Comparison of ENCODE assay signal across 8 mouse cellular contexts in the genomic region with DNA sequence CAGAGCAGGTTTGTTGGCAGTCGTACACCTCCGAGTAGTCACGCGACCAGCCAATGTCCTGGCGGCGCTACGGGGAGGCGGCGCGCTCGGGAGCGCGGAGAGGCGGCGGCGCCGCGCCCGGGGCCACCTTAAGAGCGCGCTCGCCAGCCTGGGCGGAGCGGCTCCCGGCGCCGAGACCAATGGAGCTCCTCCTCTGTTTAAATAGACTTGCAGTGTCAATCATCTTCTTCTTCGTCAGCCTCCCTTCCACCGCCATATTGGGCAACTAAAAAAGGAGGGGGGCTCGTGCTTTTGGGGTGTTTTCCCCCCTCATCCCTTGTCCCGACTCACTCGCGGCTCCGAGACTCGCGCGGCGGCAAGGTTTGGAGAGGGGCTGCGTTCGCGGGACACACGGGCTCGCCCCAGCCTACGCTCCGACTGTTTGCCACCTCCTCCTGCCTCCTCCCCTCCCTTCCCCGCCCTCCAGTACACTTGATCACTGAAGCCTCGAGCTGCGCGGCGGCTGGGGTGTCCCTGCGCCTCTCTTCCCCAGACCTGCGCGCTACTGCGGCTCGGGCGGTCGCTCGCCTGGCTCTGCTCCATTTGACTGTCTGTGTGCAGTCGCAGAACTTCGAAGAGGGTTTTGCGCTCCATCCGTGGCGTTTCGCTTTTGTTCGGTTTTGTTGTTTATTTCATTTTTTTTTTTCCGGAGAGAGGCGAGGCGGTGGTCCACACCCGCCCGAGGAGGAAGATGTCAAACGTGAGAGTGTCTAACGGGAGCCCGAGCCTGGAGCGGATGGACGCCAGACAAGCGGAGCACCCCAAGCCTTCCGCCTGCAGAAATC. TPM values are rescaled to one million over a fixed set of nuclear protein-coding genes. Genes with fewer than 3 reads are reported as not detected.
DNase-seq lines count a peak whose midpoint lies in the region; ATAC-seq lines count a peak whose summit lies in the region.

Cdkn1b (plus strand) TSS at position 212 of the 824 bp plus-strand sequence.

- DNase-seq in CD4-positive, CD25-positive, alpha-beta regulatory T cell, adult 2 months (ENCODE audit: low read depth, low spot score): peak; percentile 95
- peak; percentile 87 for DNase-seq in brain, embryonic 18.5 days (ENCODE audit: low read depth, low spot score)
- peak; percentile 92 for DNase-seq in liver
- DNase-seq in spleen, postnatal 36 days (ENCODE audit: low spot score in 2 of 2): peak; percentile 90 to 93

- H3K4me1 ChIP-seq in erythroblast, embryonic 14.5 days (ENCODE audit: control insufficient read depth): peaks cover 67% of the 10 kb centered on the region
- peaks cover 13% of the 10 kb centered on the region for H3K4me1 ChIP-seq in heart, embryonic 11.5 days (ENCODE audit: control insufficient read depth, insufficient read depth, low read length)
- H3K4me1 ChIP-seq in kidney, embryonic 16.5 days (ENCODE audit: insufficient read depth, low read length): peaks cover 31% of the 10 kb centered on the region

- ATAC-seq in heart, embryonic 11.5 days (replicated peaks; ENCODE audit: insufficient number of reproducible peaks, low FRiP score, low TSS enrichment): peak; percentile 92
- ATAC-seq in kidney, embryonic 16.5 days (ENCODE audit: low FRiP score, low TSS enrichment): peak; percentile 95
- peak; percentile 75 for ATAC-seq in monocyte, adult 5-6 weeks (replicated peaks; ENCODE audit: insufficient number of reproducible peaks, low FRiP score, low TSS enrichment, poor library complexity, severe bottlenecking)

- H3K27me3 ChIP-seq in erythroblast, embryonic 14.5 days (ENCODE audit: control insufficient read depth): peaks cover 21% of the 10 kb centered on the region
- H3K27me3 ChIP-seq in heart, embryonic 11.5 days (ENCODE audit: control insufficient read depth, insufficient read depth, low read length): no peaks in the 10 kb centered on the region
- H3K27me3 ChIP-seq in kidney, embryonic 16.5 days (ENCODE audit: insufficient read depth, low read length): no peaks in the 10 kb centered on the region

- peak within 1 kb of the TSS; percentile 84 for H3K4me2 ChIP-seq in heart, embryonic 11.5 days
- peak within 1 kb of the TSS; percentile 97 for H3K4me2 ChIP-seq in kidney, embryonic 16.5 days (replicated peaks; ENCODE audit: low read depth, low read length)

- H3K27ac ChIP-seq in heart, embryonic 11.5 days (ENCODE audit: low read depth, low read length): peak within 1 kb of the TSS; percentile 94
- H3K27ac ChIP-seq in kidney, embryonic 16.5 days (ENCODE audit: low read length): peak within 1 kb of the TSS; percentile 98

- peak within 1 kb of the TSS; percentile 74 for H3K4me3 ChIP-seq in erythroblast, embryonic 14.5 days (replicated peaks)
- peak within 1 kb of the TSS; percentile 74 for H3K4me3 ChIP-seq in heart, embryonic 11.5 days (ENCODE audit: low read depth, low read length)
- peak within 1 kb of the TSS; percentile 97 for H3K4me3 ChIP-seq in kidney, embryonic 16.5 days (ENCODE audit: low read length)

- peaks cover 38% of the 10 kb centered on the region for H3K36me3 ChIP-seq in erythroblast, embryonic 14.5 days (ENCODE audit: control insufficient read depth)
- H3K36me3 ChIP-seq in heart, embryonic 11.5 days (ENCODE audit: control insufficient read depth, insufficient read depth, low read length): no peaks in the 10 kb centered on the region; the same call in 1 of the 2 replicates
- H3K36me3 ChIP-seq in kidney, embryonic 16.5 days (ENCODE audit: insufficient read depth, low read length): no peaks in the 10 kb centered on the region

- under 1% methylated on average over 76 of the region's 77 CpGs for WGBS in heart, embryonic 11.5 days (ENCODE audit: insufficient replicate concordance)
- under 1% methylated on average over 77 of the region's 77 CpGs for WGBS in kidney, embryonic 16.5 days

- H3K9ac ChIP-seq in heart, embryonic 11.5 days (ENCODE audit: low read depth, low read length): peak within 1 kb of the TSS; percentile 87
- peak within 1 kb of the TSS; percentile 98 for H3K9ac ChIP-seq in kidney, embryonic 16.5 days (replicated peaks; ENCODE audit: low read length)

- no peaks in the 10 kb centered on the region for H3K9me3 ChIP-seq in erythroblast, embryonic 14.5 days (ENCODE audit: control insufficient read depth, low read length)
- no peaks in the 10 kb centered on the region for H3K9me3 ChIP-seq in heart, embryonic 11.5 days (replicated peaks; ENCODE audit: control insufficient read depth, low read length)
- H3K9me3 ChIP-seq in kidney, embryonic 16.5 days (ENCODE audit: low read length): no peaks in the 10 kb centered on the region

RNA-seq across cellular contexts. Expression of gene Cdkn1b, which starts in this region (rescaled TPM):
- polyA plus RNA-seq in erythroblast, embryonic 14.5 days (2012): 6.9 and 7.0 TPM in 2 replicates
- polyA plus RNA-seq in heart, embryonic 11.5 days (2014; fragmentation: Nextera tagmentation; extraction: Ambion mirVana): 13.9 and 14.7 TPM in 2 replicates
- 13.4 and 15.1 TPM in 2 replicates for polyA plus RNA-seq in kidney, embryonic 16.5 days (2015; fragmentation: Nextera tagmentation; extraction: Ambion mirVana)
- total RNA-seq in monocyte, adult 5-6 weeks (2017): 272 to 301 TPM (median 295 TPM) in 3 replicates

Comparison
In these comparisons a context has a peak if more than half of its experiments do, and no peak if none do; other contexts are left out.
1. Peak in every context shown above with its lines: DNase-seq, ATAC-seq, H3K4me3 ChIP-seq and H3K27ac ChIP-seq.